Mouse (Mus musculus): ENCODE measurements around the gene Ccdc58.
"Not testable (repeated sequence)": the region's sequence is repeated elsewhere in the genome, so short reads cannot be mapped to it uniquely, and the experiment has no call there.

The Ccdc58 gene

DNA sequence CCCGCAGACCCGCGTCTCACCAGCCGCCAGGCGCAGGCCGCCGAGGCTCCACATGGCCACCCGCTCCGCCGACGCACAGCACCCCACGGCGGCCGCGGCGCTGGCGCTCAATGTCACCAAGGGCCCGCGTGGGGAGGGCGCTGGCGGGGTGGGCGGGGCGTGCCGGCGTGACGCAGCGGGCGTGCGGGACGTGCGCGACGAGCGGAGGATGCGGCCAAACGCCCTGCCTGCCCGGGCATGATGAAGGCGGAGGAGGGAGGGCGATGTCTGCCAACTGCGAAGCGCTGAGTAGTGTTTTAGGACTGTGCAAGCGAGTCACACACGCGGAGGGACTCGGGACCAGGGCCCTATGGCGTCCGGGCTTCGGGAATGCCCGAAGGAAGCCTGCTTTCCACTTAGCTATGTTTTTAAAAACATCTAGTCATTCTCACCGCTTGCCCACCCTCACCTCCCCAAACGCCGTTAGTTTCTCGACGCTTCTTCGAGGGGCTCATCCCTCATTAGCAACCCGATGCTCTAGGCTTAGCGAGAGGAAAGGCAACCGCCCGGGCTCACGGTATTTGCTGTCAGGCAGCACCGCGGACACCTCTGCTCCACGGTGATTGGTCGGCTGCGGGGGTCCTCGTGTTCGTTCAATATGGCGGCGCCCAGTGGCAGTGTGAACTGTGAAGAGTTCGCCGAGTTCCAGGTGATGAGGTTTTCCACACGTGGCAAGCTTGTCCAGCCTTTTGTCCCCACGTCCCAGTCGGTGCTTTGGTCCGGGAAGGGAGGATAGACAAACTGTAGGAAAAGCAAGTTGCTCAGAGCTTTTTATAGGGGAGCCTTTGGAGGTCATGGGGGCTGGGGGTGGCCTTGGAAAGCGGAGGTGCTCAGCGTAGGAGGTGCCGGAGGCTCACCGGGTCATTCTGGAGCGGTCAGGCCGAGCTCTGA lies at the start of gene Ccdc58, which contains the start of gene Fam162a:
Gene Ccdc58 (plus strand): TSS at position 236 of the 930 bp plus-strand sequence.
Gene Fam162a (minus strand): TSS at position 145 of the 930 bp plus-strand sequence.
- peak; percentile 96 for DNase-seq (ENCODE audit: low read depth, low spot score)

DNA sequence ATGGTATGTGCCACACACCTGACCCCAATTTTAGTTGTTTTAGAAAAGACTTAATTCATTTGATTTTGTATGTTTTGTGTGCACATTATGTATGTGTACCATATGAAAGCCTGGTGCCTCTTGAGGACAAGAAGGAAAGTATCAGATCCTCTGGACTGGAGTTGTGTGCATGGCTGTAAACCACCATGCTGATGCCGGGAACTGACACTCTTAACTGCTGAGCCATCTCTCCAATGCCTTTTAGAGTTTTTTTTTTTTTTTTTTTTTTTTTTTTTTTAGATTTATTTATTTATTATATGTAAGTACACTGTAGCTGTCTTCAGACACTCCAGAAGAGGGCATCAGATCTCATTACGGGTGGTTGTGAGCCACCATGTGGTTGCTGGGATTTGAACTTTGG lies 43.4 kb upstream of the Ccdc58 start:
- DNase-seq (ENCODE audit: low read depth, low spot score): not testable (repeated sequence)

DNA sequence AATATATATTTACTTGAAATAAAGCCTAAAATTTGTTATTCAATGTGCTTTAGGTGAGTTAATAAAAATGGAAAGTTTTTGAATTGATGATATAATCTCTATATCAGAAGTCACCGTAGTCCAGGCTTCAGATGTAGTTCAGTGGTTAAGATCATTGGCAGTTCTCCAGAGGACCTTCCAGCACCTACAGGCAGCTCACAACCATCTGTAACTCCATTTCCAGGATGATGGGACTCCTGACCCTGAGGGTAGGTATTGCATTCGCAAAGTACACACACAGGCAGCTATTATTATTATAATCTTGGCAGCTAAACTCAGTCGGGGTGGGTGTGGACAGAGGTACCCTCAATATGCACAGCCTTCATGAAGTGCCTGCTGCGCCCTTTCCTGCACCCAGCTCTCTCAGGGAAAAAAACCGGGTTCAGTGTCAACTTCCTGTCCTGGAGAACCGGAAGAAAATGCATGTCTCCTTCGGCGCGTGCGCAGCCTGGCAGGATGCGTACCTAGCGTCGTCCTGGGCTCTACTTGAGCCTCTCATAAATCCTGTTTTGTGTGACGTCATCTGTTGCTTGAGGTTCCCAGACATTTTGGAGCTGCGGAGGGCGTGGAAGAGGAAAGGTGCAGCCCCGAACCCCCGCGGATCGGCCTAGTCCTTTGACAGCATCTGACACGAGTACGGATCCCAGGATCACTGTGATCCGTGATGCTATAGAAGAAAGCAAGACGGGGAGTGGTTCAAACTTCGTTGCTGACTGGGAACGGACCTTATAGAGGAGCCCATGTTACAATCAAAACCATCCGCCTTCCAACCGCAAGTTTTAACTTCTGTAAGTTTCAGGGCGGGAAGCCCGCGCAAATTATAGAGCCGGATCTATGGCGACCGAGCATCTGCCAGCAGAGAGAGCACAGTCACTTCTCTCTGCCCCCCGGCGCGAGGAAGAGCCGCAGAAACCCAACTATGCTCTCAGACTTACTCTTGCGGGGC lies 30.6 kb upstream of the Ccdc58 start, which contains the start of gene Wdr5b:
Gene Wdr5b (plus strand): TSS at position 551 of the 985 bp plus-strand sequence.
- peak; percentile 100 for DNase-seq (ENCODE audit: low read depth, low spot score)

DNA sequence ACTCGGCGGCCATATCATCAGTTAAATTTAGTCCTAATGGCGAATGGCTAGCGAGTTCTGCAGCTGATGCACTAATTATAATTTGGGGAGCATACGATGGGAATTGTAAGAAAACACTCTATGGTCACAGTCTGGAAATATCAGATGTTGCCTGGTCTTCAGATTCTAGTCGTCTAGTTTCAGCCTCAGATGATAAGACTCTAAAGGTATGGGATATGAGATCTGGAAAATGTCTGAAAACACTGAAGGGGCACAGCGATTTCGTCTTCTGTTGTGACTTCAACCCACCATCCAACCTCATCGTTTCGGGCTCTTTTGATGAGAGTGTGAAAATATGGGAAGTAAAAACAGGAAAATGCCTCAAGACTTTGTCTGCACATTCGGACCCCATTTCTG lies 29.9 kb upstream of the Ccdc58 start:
- no peak for DNase-seq (ENCODE audit: low read depth, low spot score)

DNA sequence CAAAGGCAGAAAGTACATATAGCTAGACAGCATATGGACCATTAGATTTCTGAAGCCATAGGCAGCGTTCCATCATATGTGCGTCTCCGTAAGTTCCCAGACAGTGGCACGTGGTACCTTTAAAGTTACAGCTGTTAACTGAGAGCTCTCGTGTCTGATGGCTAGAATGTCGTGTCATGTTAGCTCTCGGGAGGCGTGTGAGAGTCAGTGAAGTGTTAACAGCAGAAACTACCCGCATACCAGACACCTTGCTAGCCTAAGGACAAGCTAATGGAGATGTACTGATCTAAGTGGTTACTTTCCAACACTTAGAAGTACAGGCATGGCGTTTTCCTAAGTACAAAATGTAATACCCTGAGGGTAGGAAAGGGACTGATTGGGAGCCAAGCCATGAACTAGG lies 28.4 kb upstream of the Ccdc58 start:
- no peak for DNase-seq (ENCODE audit: low read depth, low spot score)

DNA sequence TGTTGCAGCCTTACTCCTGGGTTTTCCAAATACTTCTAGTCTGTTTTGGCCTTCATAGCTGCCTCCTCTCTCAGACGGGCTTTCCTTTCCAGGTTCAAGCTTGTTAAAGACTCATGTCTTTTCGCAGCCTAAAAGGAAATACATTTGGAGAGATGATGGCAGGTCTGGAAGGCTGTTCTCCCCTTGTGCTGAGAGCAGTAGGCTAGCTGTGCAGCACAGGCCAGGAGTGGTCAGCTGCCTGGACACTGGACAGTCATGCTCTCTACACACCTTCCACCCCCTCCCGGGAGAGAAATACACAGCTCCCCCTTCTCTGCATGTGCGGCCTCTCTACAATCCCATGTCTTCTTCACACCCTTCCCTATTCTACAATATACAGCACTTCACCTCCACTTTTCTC lies 27.5 kb upstream of the Ccdc58 start:
- no peak for DNase-seq (ENCODE audit: low read depth, low spot score)

DNA sequence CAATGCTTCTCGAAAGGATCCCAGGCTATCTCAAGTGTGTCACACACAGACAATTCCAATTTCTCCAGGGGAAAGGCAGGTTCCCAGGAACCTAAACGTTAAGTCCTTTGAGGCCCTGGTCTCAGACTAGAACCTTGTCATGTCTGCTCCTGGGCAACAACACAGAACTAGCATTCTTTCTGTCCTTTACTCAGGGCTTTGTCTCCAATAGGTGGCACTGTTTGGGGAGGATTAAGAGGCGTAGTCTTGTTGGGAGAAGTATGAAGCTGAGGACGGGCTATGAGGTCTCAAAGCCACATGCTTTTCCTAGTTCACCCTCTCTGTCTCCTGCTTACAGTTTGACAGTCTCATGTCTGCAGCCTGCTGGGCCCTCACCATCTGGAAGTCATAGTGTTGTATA lies 23.9 kb upstream of the Ccdc58 start:
- no peak for DNase-seq (ENCODE audit: low read depth, low spot score)

DNA sequence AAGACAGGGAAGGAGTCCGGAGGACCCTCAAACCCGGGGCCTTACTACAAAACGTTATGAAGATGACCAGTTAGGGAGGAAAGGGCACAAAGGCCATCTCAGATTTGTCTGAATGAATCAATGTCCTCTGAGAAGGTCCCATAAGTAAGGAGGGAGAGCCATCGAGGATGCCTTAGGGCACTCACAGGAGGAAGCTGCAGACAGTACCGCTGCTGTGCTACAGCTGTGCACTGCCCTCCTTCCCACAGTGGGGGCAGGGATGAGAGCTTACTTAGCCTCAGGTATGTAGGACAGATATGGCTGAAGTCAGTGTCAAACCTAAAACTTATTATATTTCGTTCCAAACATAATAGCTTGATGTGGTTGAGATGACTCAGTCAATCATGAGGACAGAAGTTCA lies 20.0 kb upstream of the Ccdc58 start:
- DNase-seq (ENCODE audit: low read depth, low spot score): no peak

DNA sequence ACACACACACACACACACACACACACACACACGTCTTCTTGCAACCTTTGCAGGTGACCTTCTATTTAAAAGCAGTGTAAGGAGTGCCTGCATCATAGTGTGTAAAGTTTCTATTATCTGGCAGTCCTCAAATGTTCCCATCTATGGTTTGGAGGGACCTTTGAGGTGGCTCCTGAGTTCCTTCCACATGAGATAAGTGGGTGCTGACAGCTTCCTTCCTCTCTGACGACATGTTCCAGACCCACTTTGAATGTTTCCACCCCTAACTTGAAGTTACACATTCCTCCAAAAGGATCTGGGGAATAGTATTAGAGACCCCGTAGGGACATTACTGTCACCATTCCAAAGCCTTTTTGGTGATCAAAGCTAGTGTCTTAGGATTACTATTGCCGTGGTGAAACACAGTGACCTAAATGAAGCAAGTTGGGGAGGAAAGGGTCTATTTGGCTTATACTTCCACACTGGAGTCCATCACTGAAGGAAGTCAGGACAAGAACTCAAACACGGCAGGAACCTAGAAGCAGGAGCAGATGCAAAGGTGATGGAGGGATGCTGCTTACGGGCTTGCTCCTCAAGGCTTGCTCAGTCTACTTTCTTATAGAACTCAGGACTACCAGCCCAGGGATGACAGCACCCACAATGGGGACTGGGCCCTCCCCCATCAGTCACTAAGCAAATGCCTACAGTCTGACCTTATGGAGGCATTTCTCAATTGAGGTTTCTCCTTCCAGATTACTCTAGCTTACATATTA lies 17.8 kb upstream of the Ccdc58 start:
- no peak for DNase-seq (ENCODE audit: low read depth, low spot score)

DNA sequence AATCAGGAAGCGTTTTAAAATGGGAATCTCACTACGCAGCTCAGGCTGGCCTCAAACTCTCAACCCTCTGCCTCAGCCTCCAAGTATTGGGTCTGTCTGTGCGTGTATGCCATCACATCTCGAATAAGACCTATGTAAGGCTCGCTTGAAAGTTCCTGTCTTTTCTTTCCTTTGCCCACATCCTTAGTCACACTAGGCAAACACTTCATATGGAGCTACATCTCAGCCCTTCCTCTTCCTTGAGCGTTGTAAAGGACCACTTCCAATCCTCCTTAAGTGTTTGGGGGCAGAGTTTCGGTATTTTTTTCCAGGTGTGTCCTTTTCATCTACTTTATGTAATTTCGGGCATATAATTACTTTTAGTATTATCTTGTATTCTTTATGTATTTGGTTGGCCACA lies 16.6 kb upstream of the Ccdc58 start:
- DNase-seq (ENCODE audit: low read depth, low spot score): no peak

DNA sequence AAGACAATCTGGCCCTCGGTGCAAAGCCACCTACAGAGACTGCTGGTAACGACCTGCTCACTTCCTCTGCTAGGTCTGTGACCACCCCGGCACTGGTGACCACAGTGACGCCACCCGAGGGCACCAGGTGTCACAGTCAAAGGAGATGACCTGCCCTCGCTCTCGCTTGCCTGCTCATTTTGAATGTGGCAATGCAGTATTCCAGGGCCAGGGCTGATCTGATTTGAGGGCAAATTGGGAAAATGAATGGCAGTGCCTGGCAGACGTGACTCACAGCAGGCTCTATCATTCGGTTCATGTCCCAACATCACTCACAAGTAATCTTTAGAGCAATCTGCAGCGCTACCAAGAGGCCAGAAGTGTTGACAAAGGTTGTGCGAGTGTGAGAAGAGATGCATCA lies 15.1 kb upstream of the Ccdc58 start:
- DNase-seq (ENCODE audit: low read depth, low spot score): no peak

DNA sequence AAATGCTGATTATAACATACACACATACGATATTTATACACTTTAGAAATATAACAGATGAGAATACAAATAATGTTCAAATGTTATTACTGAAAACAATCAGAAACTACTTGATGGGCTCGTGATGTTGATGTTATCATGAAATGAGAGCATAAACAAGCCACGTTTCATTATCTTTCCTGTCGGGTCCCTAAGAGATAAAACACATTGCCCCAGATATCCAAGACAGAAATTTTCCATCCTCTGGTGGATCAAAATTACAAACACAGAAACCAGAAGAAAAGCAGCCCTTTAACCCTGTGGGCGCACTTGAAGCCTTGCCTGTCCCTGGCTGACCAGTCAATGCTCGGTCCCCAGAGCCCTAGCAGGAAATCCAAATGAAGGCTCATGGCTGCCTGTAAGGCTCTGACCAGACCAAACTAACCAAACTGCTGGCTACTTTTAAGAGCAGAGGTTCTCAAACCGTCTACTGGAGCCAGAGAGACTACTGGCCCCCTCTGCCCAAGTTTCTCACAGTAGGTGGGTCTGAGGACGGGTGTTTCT lies 13.5 kb upstream of the Ccdc58 start:
- no peak for DNase-seq (ENCODE audit: low read depth, low spot score)

DNA sequence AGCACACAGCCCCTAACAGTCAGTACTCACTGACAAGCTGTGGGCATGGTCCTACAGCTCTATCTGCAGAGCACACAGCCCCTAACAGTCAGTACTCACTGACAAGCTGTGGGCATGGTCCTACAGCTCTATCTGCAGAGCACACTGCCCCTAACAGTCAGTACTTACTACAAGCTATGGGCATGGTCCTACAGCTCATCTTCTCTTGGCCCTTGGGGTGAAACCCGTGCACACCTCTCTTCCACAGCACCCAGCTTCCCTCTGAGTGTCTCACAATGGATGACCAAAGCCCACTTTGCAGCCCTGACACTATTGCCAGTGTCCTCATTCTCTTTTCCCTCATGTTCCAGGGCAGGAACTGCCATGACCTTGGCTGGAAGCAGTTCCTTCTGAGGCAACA lies 9.0 kb upstream of the Ccdc58 start:
- not testable (repeated sequence) for DNase-seq (ENCODE audit: low read depth, low spot score)

DNA sequence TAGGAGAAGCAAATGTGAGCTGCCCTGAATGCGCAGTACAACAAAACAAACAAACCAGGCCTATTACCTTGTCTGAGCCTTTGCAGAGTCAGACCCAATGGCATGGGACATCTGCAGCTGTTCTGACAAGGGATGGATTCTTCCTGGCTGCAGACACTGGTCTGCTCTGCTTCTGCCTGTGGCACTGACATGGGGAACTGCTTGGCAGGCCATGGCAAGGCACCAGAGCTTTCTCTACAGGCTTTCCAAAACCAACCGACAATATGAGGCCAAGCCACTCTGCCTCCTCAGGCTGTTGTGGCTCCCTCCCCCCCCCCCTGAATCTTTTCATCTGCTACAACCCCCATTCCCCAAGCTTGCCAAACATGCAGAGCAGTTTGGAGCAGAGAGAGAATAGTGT lies 8.2 kb upstream of the Ccdc58 start:
- peak; percentile 45 for DNase-seq (ENCODE audit: low read depth, low spot score)

DNA sequence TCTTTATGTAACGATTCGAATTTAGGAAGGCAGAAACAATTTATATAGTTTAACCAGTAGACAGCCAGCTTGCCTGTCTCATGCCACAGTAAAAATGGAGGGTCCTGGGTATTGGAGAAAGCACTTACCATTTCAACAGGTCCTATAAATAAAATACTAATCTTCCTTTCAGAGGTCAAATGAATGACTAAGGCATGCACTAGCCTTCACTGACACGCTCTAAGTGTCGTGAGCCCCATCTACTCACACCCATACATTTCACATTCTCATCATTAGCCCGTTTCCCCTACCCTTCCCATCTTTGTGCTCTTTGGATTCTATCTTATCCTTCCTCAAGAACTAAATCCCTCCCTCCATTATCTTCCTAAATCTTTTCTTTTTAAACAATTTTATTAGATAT lies 6.6 kb upstream of the Ccdc58 start:
- DNase-seq (ENCODE audit: low read depth, low spot score): no peak

DNA sequence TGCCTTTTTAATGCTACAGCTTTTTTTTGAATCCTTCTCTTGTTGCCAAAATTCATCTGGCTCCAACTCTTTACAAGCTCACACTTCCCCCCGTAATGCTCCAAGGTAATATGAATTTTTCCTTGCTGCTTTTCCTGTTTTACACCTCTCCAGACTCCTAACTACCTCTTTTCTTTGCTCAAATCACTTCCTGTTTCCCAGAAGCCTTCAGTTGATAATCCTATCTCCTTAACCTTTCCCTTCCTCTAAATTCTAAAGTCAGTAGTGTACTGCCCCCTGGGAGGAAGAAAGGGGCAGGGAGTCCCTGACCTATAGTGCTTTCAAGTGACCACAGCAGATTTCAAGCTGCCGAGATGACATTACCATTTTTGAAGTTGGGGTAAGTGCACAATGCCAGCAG lies 3.8 kb upstream of the Ccdc58 start:
- no peak for DNase-seq (ENCODE audit: low read depth, low spot score)

DNA sequence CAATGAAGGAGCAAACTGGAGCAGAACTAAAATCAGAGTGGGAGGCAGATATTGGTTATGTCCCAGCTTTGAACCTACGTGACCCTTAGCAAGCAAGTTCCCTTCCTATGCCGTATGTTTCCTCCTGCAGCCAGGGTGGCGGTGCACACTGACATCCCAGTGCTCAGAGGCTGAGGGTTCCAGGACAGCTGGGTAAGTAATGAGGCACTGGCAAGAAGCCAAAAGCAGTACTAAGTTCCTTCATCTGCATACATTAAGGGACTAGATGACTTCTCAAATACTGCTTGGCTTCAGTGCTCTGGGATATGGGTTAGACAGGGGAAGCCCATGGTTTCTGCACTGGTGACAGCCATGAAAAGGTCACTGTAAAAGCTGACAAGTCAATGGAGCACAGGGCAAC lies 3.1 kb upstream of the Ccdc58 start:
- no peak for DNase-seq (ENCODE audit: low read depth, low spot score)

DNA sequence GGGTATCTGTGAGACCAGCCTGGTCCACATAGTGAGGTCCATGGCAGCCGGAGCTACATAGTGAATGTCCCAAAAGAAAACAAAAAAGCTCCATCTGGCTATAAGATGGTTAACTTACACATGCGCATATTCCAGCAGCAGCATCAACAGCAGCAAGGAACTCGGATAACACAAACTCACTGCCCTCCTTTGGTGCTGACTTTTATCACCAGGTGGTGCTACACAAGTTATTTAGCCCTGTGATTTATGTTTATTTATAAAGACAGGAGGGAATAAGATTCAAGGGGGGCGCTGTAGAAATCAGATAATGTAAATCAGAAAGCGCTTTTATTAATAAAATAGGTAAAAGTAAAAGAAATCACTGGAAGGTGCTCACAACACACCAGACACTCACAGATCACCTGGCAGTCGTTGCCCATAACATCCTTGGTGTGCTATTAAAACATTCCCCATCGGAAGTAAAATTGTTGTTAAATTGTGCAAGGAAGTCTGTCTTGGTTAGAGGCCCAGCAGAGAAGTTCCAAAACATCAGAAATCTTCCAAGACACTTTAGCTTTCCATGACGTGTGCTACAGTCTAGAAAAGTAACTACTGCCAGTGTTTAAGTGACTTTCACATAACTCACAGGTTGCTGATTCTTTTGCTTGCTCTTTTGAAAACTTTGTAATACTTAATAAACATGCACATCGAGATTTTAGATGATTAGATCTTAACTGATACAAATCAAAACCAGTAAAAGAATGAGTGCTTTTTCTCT lies 1.5 kb upstream of the Ccdc58 start:
- DNase-seq (ENCODE audit: low read depth, low spot score): peak; percentile 34

DNA sequence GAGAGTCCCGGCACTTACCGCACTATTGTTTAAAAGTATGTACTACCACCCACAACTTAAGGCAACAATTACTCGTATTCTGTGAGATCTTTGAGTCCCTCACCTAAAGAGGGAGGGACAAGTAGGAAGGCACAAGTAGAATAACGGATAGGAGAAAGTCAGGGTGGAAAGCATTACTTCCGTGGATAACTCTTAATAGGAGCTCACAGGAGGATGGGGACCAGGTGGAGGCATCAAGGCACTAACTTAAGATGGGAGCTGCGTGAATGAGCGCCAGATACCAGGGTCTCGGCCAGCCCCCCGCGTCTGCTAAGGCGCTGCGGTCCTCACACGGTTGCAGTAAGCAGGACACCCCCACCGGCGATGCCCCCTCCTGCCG lies 425 bp upstream of the Ccdc58 start:
- DNase-seq (ENCODE audit: low read depth, low spot score): no peak

DNA sequence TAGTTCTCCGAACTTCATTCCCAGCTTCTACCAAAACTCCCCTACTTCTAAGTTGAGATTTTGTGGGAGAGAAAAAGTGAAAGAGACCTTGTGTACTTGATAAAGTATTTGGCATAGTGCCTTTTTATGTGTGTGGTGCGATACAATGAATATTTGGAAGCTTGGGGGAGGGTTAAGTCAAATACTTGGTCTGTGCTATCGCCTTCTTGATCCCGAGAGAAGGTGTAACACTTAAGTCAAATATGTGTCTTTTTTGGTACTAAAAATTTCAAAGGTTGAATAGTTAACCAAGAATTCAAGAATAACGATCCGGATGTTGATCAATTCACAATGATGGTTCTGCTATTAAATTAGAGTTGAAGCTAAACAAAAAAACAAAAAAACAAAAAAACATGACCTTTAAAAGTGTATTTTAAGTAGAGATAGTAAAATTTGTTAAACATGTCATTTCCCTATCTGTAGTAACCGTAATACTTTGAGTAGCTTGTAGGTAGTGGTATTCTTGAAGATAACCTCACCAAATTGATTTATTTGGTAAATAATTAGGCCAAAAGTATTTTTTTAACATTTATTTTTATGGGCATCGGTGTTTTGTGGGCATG lies 1.0 kb downstream of the Ccdc58 start:
- DNase-seq (ENCODE audit: low read depth, low spot score): no peak

Data from brain, adult 2 months (tissue).